Mouse (Mus musculus): ENCODE results near the gene Hcn3.

DNA sequence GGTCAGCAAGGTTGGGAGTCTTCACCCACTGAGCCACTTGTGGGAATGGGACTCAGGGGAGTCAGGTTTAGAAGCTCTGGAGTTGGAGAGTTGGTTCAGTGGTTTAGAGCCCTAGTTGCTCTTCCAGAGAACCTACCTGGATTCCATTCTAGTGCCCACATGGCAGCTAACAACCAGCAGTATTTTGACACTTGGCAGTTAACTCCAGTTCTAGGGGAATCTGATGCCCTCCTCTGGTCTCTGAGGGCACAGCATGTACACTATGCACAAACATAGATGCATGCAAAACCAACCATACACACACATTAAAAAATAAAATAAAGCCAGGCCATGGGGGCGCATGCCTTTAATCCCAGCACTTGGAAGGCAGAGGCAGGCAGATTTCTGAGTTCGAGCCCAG is 33.9 kb upstream of the Hcn3 start:
- TF ChIP-seq CTCF (IDR thresholded peaks at IDR 0.05; ENCODE audit: control insufficient read depth, insufficient read depth, low read length) (no peak), POLR2A (IDR thresholded peaks at IDR 0.05; ENCODE audit: borderline replicate concordance, control insufficient read depth, low read depth, low read length) (no peak)

Data from bone marrow, adult 2 months (tissue).